Mouse (Mus musculus) macrophage (primary cell): Measurements from ENCODE around the gene Ddx6. TPM values are rescaled to one million over a fixed set of nuclear protein-coding genes. Genes with fewer than 3 reads are reported as not detected.

Source experiments
- H3K27ac ChIP-seq: fragments of 350-480 bp; formaldehyde crosslinking; 2 replicates; pipeline ENCODE4 v1.9.0; 2021
- H3K36me3 ChIP-seq: fragments of 350-480 bp; formaldehyde crosslinking; 2 replicates; pipeline ENCODE4 v1.9.0; 2021; ENCODE audit errors: inconsistent target
- H3K4me3 ChIP-seq: fragments of 350-480 bp; formaldehyde crosslinking; 2 replicates; pipeline ENCODE4 v1.9.0; 2021; ENCODE audit errors: inconsistent target
- H3K79me2 ChIP-seq: fragments of 350-480 bp; formaldehyde crosslinking; 2 replicates; pipeline ENCODE4 v1.9.0; 2021; ENCODE audit errors: inconsistent target
- WGBS: methylation state at CpG from one replicate; pipeline ENCODE4 v1.1.7; 2026; ENCODE audit warnings: inconsistent platforms; ENCODE audit not compliant: missing documents; 5-methylcytosine and 5-hydroxymethylcytosine counted together
- polyA plus RNA-seq: library from polyadenylated mRNA; stranded (reverse); fragments of 250-400 nt; gene quantifications from 3 replicates; pipeline ENCODE4 v1.2.4, GENCODE M21; 2018; ENCODE audit warnings: inconsistent platforms

Ddx6 gene
- polyA plus RNA-seq, 1 experiment from 2014 or later = 72.2 TPM

- H3K36me3 ChIP-seq = no peaks in the 10 kb centered on the region
- no peak overlapping the region for H3K27ac ChIP-seq
- H3K79me2 ChIP-seq = no peaks in the 10 kb centered on the region
- no peak overlapping the region for H3K4me3 ChIP-seq
- 74% methylated on average over 2 of the region's 2 CpGs for WGBS
Observed at GRCm38 (mm10) chr9:44672291-44672865, 67.7 kb downstream of the Ddx6 start.

- Histone ChIP-seq H3K27ac (no peak within 1 kb of the TSS), H3K4me3 (no peak within 1 kb of the TSS)
- 85% methylated on average over 3 of the region's 3 CpGs for WGBS
Observed at GRCm38 (mm10) chr9:44673005-44673404, 68.3 kb downstream of the Ddx6 start, which contains the start of gene Treh. Gene Treh (plus strand): TSS chr9:44673233.

GRCm38 (mm10) chr9:44678288-44678871 lies 73.7 kb downstream of the Ddx6 start:
- WGBS = 96% methylated on average over 2 of the region's 2 CpGs

More at GRCm38 (mm10) chr9:44673005-44673404, 68.3 kb downstream of the Ddx6 start, which contains the start of gene Treh:
- no peaks in the 10 kb centered on the region for H3K36me3 ChIP-seq
- H3K79me2 ChIP-seq = no peaks in the 10 kb centered on the region

GRCm38 (mm10) chr9:44679565-44679964 lies 74.9 kb downstream of the Ddx6 start:
- no peaks in the 10 kb centered on the region for H3K79me2 ChIP-seq
- H3K4me3 ChIP-seq = no peak overlapping the region
- no peaks in the 10 kb centered on the region for H3K36me3 ChIP-seq
- H3K27ac ChIP-seq = no peak overlapping the region
- WGBS = 88% methylated on average over 5 of the region's 5 CpGs

More at GRCm38 (mm10) chr9:44678288-44678871, 73.7 kb downstream of the Ddx6 start:
- H3K36me3 ChIP-seq = no peaks in the 10 kb centered on the region
- H3K27ac ChIP-seq = no peak overlapping the region
- no peaks in the 10 kb centered on the region for H3K79me2 ChIP-seq
- H3K4me3 ChIP-seq = no peak overlapping the region

GRCm38 (mm10) chr9:44683046-44683445 lies 78.4 kb downstream of the Ddx6 start:
- Histone ChIP-seq H3K36me3 (no peaks in the 10 kb centered on the region), H3K4me3 (no peak overlapping the region), H3K27ac (no peak overlapping the region), H3K79me2 (no peaks in the 10 kb centered on the region)
- 88% methylated on average over 8 of the region's 8 CpGs for WGBS

GRCm38 (mm10) chr9:44685346-44686330 lies 80.9 kb downstream of the Ddx6 start:
- no peak overlapping the region for H3K4me3 ChIP-seq
- H3K27ac ChIP-seq = no peak overlapping the region
- H3K36me3 ChIP-seq = no peaks in the 10 kb centered on the region
- WGBS = 47% methylated on average over 13 of the region's 14 CpGs
- no peaks in the 10 kb centered on the region for H3K79me2 ChIP-seq

- Histone ChIP-seq H3K27ac (no peak overlapping the region), H3K79me2 (no peaks in the 10 kb centered on the region), H3K36me3 (no peaks in the 10 kb centered on the region), H3K4me3 (no peak overlapping the region)
- 100% methylated on average over 4 of the region's 5 CpGs for WGBS
Observed at GRCm38 (mm10) chr9:44686638-44687037, 81.9 kb downstream of the Ddx6 start.

- Histone ChIP-seq H3K4me3 (no peak overlapping the region), H3K36me3 (no peaks in the 10 kb centered on the region), H3K27ac (no peak overlapping the region), H3K79me2 (no peaks in the 10 kb centered on the region)
- 96% methylated on average over 9 of the region's 9 CpGs for WGBS
Observed at GRCm38 (mm10) chr9:44688013-44688412, 83.3 kb downstream of the Ddx6 start.

Other genes with a start within 250 kb of the Ddx6 start
- 37.9 to 56.3 TPM (median 40.2 TPM) in 3 replicates for gene Vps11, start 243.2 kb upstream of the Ddx6 start, polyA plus RNA-seq
- 49.0 to 86.2 TPM (median 57.6 TPM) in 3 replicates for gene Hyou1, start 225.4 kb upstream of the Ddx6 start, polyA plus RNA-seq
- 4.7 to 13.1 TPM (median 12.6 TPM) in 3 replicates for gene Slc37a4, start 208.0 kb upstream of the Ddx6 start, polyA plus RNA-seq
- gene Rps25, start 197.8 kb upstream of the Ddx6 start, polyA plus RNA-seq = 1,052 to 1,678 TPM (median 1,580 TPM) in 3 replicates
- 45.6 to 95.6 TPM (median 69.5 TPM) in 3 replicates for gene Trappc4, start 197.3 kb upstream of the Ddx6 start, polyA plus RNA-seq
- 10.3 to 20.3 TPM (median 11.3 TPM) in 3 replicates for gene Ccdc84, start 186.3 kb upstream of the Ddx6 start, polyA plus RNA-seq
- not detected in 3 replicates for gene Foxr1, start 163.8 kb upstream of the Ddx6 start, polyA plus RNA-seq
- not detected in 3 replicates for gene Upk2, start 149.9 kb upstream of the Ddx6 start, polyA plus RNA-seq
- gene Bcl9l, start 122.1 kb upstream of the Ddx6 start, polyA plus RNA-seq = 5.3 to 6.6 TPM (median 6.0 TPM) in 3 replicates
- gene Cxcr5, start 43.0 kb upstream of the Ddx6 start, polyA plus RNA-seq = 0.09 TPM in 1 of 3 replicates, not detected in the others
- gene Treh, start 68.3 kb downstream of the Ddx6 start, polyA plus RNA-seq = not detected in 3 replicates
- 2.4 to 6.4 TPM (median 2.6 TPM) in 3 replicates for gene Phldb1, start 130.3 kb downstream of the Ddx6 start, polyA plus RNA-seq
- gene Arcn1, start 163.0 kb downstream of the Ddx6 start, polyA plus RNA-seq = 72.0 to 187 TPM (median 92.0 TPM) in 3 replicates
- 21.5 to 65.7 TPM (median 33.6 TPM) in 3 replicates for gene Ift46, start 163.0 kb downstream of the Ddx6 start, polyA plus RNA-seq
- 0.19 to 1.1 TPM (median 0.42 TPM) in 3 replicates for gene Tmem25, start 194.4 kb downstream of the Ddx6 start, polyA plus RNA-seq
- not detected in 3 replicates for gene Ttc36, start 198.2 kb downstream of the Ddx6 start, polyA plus RNA-seq